Mouse (Mus musculus) C2C12 (cell line): Measurements from ENCODE around the gene Cdh1.

Experiments used
- CTCF ChIP-seq: IDR thresholded peaks from one replicate; pipeline ENCODE4 v1.5.1; 2011; ENCODE audit not compliant: control insufficient read depth, insufficient read depth, insufficient read length
- MAX ChIP-seq: IDR thresholded peaks from one replicate; pipeline ENCODE4 v1.6.1; 2011; ENCODE audit warnings: mild to moderate bottlenecking, control low read depth

DNA sequence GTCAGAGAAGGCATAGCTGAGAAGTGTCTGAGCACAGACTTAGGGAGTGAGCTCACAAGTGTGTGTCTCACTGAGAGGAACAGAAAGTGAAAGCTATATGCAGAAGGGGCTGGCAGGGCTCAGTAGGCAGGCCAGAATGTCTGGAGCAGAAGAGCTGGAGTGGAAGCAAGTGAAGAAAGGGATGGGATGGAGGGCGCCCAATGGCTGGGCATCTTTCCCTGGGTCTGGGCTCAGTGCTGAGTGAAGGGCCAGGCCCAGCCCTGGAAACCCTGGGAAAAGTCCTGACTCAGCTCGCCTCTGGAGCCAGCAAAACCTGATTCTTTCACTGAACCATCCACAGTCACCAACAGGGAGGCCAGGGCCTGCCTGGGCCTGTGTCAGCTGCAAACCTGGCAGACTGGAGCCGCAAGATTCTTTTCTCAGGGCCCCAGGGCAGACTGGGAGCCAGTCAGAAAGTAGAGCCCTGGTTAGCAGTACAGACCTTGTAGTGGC is 39.4 kb upstream of the Cdh1 start:
- TF ChIP-seq CTCF (no peak), MAX (no peak)
